Mouse (Mus musculus): ENCODE data around the gene Vps41. TPM values are rescaled to one million over a fixed set of nuclear protein-coding genes. Genes with fewer than 3 reads are reported as not detected.
A peak's percentile ranks its signal among the peaks of the same experiment; 100 is the strongest.

Vps41 gene
- total RNA-seq, 1 experiment from 2014 or later: 72.4 TPM

GRCm38 (mm10) chr13:18788689-18789088 lies 71.6 kb downstream of the Vps41 start:
- ATAC-seq (replicated peaks in 1 of 2; ENCODE audit: insufficient read depth in 1 of 2, low FRiP score in 2 of 2, low TSS enrichment in 1 of 2, low read depth in 1 of 2, poor library complexity in 2 of 2, severe bottlenecking in 2 of 2): no peak

GRCm38 (mm10) chr13:18789662-18790061 lies 72.6 kb downstream of the Vps41 start:
- no peak for ATAC-seq (replicated peaks in 1 of 2; ENCODE audit: insufficient read depth in 1 of 2, low FRiP score in 2 of 2, low TSS enrichment in 1 of 2, low read depth in 1 of 2, poor library complexity in 2 of 2, severe bottlenecking in 2 of 2)

GRCm38 (mm10) chr13:18790086-18790485 lies 73.0 kb downstream of the Vps41 start:
- no peak for ATAC-seq (replicated peaks in 1 of 2; ENCODE audit: insufficient read depth in 1 of 2, low FRiP score in 2 of 2, low TSS enrichment in 1 of 2, low read depth in 1 of 2, poor library complexity in 2 of 2, severe bottlenecking in 2 of 2)

- no peak for ATAC-seq (replicated peaks in 1 of 2; ENCODE audit: insufficient read depth in 1 of 2, low FRiP score in 2 of 2, low TSS enrichment in 1 of 2, low read depth in 1 of 2, poor library complexity in 2 of 2, severe bottlenecking in 2 of 2)
Observed at GRCm38 (mm10) chr13:18791314-18791713, 74.2 kb downstream of the Vps41 start.

- no peak for ATAC-seq (replicated peaks in 1 of 2; ENCODE audit: insufficient read depth in 1 of 2, low FRiP score in 2 of 2, low TSS enrichment in 1 of 2, low read depth in 1 of 2, poor library complexity in 2 of 2, severe bottlenecking in 2 of 2)
Observed at GRCm38 (mm10) chr13:18791724-18792123, 74.6 kb downstream of the Vps41 start.

GRCm38 (mm10) chr13:18794454-18794853 lies 77.4 kb downstream of the Vps41 start:
- ATAC-seq (replicated peaks in 1 of 2; ENCODE audit: insufficient read depth in 1 of 2, low FRiP score in 2 of 2, low TSS enrichment in 1 of 2, low read depth in 1 of 2, poor library complexity in 2 of 2, severe bottlenecking in 2 of 2): no peak

- ATAC-seq (replicated peaks in 1 of 2; ENCODE audit: insufficient read depth in 1 of 2, low FRiP score in 2 of 2, low TSS enrichment in 1 of 2, low read depth in 1 of 2, poor library complexity in 2 of 2, severe bottlenecking in 2 of 2): no peak
Observed at GRCm38 (mm10) chr13:18797555-18797954, 80.5 kb downstream of the Vps41 start.

- ATAC-seq (replicated peaks in 1 of 2; ENCODE audit: insufficient read depth in 1 of 2, low FRiP score in 2 of 2, low TSS enrichment in 1 of 2, low read depth in 1 of 2, poor library complexity in 2 of 2, severe bottlenecking in 2 of 2): peak in 1 of 2 experiments; percentile 32; a peak in 1 of 4 replicates
Observed at GRCm38 (mm10) chr13:18800434-18800833, 83.3 kb downstream of the Vps41 start.

GRCm38 (mm10) chr13:18809465-18809864 lies 92.4 kb downstream of the Vps41 start:
- ATAC-seq (replicated peaks in 1 of 2; ENCODE audit: insufficient read depth in 1 of 2, low FRiP score in 2 of 2, low TSS enrichment in 1 of 2, low read depth in 1 of 2, poor library complexity in 2 of 2, severe bottlenecking in 2 of 2): no peak

GRCm38 (mm10) chr13:18809978-18810675 lies 93.0 kb downstream of the Vps41 start:
- ATAC-seq (replicated peaks in 1 of 2; ENCODE audit: insufficient read depth in 1 of 2, low FRiP score in 2 of 2, low TSS enrichment in 1 of 2, low read depth in 1 of 2, poor library complexity in 2 of 2, severe bottlenecking in 2 of 2): peak; percentile 81 to 85; a peak in 3 of 4 replicates

- no peak for ATAC-seq (replicated peaks in 1 of 2; ENCODE audit: insufficient read depth in 1 of 2, low FRiP score in 2 of 2, low TSS enrichment in 1 of 2, low read depth in 1 of 2, poor library complexity in 2 of 2, severe bottlenecking in 2 of 2)
Observed at GRCm38 (mm10) chr13:18824420-18825123, 107.5 kb downstream of the Vps41 start.

GRCm38 (mm10) chr13:18827029-18827428 lies 109.9 kb downstream of the Vps41 start:
- no peak for ATAC-seq (replicated peaks in 1 of 2; ENCODE audit: insufficient read depth in 1 of 2, low FRiP score in 2 of 2, low TSS enrichment in 1 of 2, low read depth in 1 of 2, poor library complexity in 2 of 2, severe bottlenecking in 2 of 2)

- no peak for ATAC-seq (replicated peaks in 1 of 2; ENCODE audit: insufficient read depth in 1 of 2, low FRiP score in 2 of 2, low TSS enrichment in 1 of 2, low read depth in 1 of 2, poor library complexity in 2 of 2, severe bottlenecking in 2 of 2)
Observed at GRCm38 (mm10) chr13:18830486-18830885, 113.4 kb downstream of the Vps41 start.

GRCm38 (mm10) chr13:18839231-18839630 lies 122.1 kb downstream of the Vps41 start:
- no peak for ATAC-seq (replicated peaks in 1 of 2; ENCODE audit: insufficient read depth in 1 of 2, low FRiP score in 2 of 2, low TSS enrichment in 1 of 2, low read depth in 1 of 2, poor library complexity in 2 of 2, severe bottlenecking in 2 of 2)

- ATAC-seq (replicated peaks in 1 of 2; ENCODE audit: insufficient read depth in 1 of 2, low FRiP score in 2 of 2, low TSS enrichment in 1 of 2, low read depth in 1 of 2, poor library complexity in 2 of 2, severe bottlenecking in 2 of 2): no peak
Observed at GRCm38 (mm10) chr13:18840366-18840765, 123.3 kb downstream of the Vps41 start.

- ATAC-seq (replicated peaks in 1 of 2; ENCODE audit: insufficient read depth in 1 of 2, low FRiP score in 2 of 2, low TSS enrichment in 1 of 2, low read depth in 1 of 2, poor library complexity in 2 of 2, severe bottlenecking in 2 of 2): no peak
Observed at GRCm38 (mm10) chr13:18841019-18841418, 123.9 kb downstream of the Vps41 start.

GRCm38 (mm10) chr13:18841752-18842282 lies 124.7 kb downstream of the Vps41 start:
- no peak for ATAC-seq (replicated peaks in 1 of 2; ENCODE audit: insufficient read depth in 1 of 2, low FRiP score in 2 of 2, low TSS enrichment in 1 of 2, low read depth in 1 of 2, poor library complexity in 2 of 2, severe bottlenecking in 2 of 2)

- ATAC-seq (replicated peaks in 1 of 2; ENCODE audit: insufficient read depth in 1 of 2, low FRiP score in 2 of 2, low TSS enrichment in 1 of 2, low read depth in 1 of 2, poor library complexity in 2 of 2, severe bottlenecking in 2 of 2): no peak
Observed at GRCm38 (mm10) chr13:18842556-18842955, 125.5 kb downstream of the Vps41 start.

Measured in hematopoietic stem cell, adult 5-6 weeks (primary cell).